Mouse (Mus musculus) monocyte, adult 5-6 weeks (primary cell): ENCODE results near the gene Creb3l1. TPM values are rescaled to one million over a fixed set of nuclear protein-coding genes. Genes with fewer than 3 reads are reported as not detected.
A peak's percentile ranks its signal among the peaks of the same experiment; 100 is the strongest.

Experiments used
- ATAC-seq: fragments of 153-309, 156-312 bp; replicated peaks from 2 replicates; pipeline ENCODE4 v1.8.0; 2017; ENCODE audit warnings: mild to moderate bottlenecking; ENCODE audit not compliant: low TSS enrichment, insufficient number of reproducible peaks, severe bottlenecking, poor library complexity, low FRiP score
- total RNA-seq: library from RNA; stranded (forward); fragments of 200-1000, 200-491, 200-594 nt; gene quantifications from 3 replicates; pipeline ENCODE4 v1.2.3, GENCODE M21; 2017

Creb3l1 gene
- total RNA-seq, 1 experiment from 2014 or later, result not detected

DNA sequence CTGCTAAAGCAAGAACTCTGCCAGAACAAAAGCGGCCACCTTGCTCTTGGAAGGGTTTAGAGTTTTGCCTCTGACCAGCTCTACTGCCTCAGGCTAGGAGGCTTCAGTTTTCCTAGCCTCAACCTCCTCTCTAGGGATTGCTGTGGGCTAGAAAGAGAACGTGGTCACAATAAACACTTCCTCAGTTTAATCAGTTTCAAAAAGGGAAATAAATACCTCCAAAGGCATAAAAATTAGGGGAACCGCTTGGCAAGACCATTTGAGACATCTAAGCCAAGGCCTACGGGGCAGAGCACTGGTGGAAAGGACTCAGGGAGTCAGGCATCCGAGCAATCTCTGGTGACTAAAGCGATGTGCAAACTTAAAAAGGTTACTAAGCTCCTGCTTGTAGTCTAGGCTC, 68.4 kb downstream of the Creb3l1 start:
- no peak for ATAC-seq

DNA sequence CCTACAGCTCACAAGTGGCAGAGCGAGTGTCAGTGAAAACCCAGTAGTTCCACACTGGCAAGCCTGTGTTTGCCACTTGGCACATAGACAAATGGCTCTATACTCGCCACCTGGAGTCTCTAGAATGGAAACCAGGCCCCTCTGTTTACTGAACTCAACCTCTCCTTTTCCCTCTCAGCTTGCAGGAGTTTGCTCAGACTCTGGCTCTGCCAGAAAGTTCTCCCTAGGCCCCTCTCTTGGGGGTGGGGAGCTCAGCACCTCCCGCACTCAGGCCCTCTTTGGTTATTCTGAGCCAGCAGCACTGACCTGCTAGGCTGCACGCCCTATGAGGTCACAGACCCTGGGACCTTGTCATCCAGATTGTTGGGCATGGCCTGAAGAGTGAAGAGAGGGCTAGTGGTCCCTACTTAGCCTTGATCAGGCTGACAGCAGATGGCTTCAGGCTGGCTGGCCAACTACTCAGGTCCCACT, 69.1 kb downstream of the Creb3l1 start:
- ATAC-seq, result no peak

DNA sequence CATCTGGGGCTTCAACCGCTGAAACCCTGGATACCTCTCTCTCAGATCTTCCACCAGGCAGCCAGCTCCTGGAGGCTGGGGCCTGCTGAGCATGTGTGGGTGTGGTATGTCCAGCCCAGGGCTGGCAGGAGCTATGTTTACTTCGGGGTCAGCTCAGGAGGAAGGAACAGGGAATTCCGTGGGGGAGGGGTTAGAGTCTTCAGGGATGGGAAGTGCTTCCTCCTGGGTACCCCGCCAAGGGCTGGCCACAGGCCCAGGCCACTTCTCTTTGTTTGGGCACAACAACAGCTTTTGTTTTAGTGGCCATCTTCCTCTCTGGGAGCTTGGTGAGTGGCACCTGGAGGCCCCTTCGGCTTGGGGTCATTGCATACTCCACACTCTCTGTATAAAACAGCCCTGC, 70.5 kb downstream of the Creb3l1 start:
- ATAC-seq, result no peak

- ATAC-seq, result peak; percentile 48
Observed at GRCm38 (mm10) chr2:91950275-91951085, 73.8 kb downstream of the Creb3l1 start.

DNA sequence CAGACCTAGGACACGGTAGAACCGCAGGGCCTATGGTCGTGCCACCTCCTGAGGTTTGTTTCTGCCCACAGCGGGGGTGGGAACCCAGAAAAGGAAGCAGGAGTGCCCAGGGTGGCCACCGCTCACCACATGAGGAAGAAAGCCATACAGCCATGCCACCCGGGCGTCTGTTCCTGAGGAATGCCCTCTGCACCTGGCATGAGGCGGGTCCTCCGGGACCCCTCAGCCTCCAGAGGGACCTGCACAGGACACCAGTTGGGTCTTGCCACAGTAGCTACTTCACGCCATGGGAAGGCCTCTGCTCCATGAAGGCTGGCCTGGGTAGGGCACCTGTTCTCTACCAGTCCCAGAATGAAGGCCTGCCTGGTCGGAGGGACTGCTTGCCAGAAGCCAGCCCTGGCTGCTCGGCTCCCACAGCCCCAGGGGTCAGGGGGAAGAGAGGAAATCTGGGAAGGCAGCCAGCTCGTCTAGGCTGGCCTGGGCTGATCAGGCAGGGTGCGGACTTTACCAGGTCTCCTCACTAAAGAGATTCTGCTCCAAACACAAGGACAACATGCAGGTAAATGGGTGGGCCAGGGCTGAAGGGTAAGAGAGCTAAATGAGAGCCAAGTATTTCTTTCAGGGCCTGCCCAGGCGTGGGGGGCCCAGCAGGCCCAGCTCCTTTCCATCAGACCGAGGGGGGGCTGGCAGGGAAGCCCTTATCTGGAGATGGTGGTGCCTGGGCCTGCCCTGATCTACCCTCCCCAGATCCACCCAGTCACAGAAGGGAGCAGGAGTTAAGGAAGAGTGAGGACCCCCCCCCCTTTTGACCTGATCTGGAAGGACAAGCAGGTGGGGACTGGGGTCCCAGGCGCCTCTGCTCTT, 74.7 kb downstream of the Creb3l1 start:
- ATAC-seq, result no peak

GRCm38 (mm10) chr2:91948792-91949241, 75.5 kb downstream of the Creb3l1 start:
- ATAC-seq, result no peak

- ATAC-seq, result peak; percentile 0; the same call in 1 of the 2 replicates
Observed at GRCm38 (mm10) chr2:91948151-91948509, 76.2 kb downstream of the Creb3l1 start.

- peak; percentile 75 for ATAC-seq
Observed at GRCm38 (mm10) chr2:91947397-91948150, 76.7 kb downstream of the Creb3l1 start.

GRCm38 (mm10) chr2:91946836-91947235, 77.5 kb downstream of the Creb3l1 start:
- no peak for ATAC-seq

GRCm38 (mm10) chr2:91945483-91945882, 78.8 kb downstream of the Creb3l1 start, which contains the start of gene Gm9821:
TSS of gene Gm9821 (plus strand) at chr2:91945703.
- ATAC-seq, result no peak

- ATAC-seq, result peak; percentile 55
Observed at GRCm38 (mm10) chr2:91944170-91944950, 79.9 kb downstream of the Creb3l1 start.

GRCm38 (mm10) chr2:91942356-91942755, 81.9 kb downstream of the Creb3l1 start:
- no peak for ATAC-seq

GRCm38 (mm10) chr2:91939303-91939935, 84.9 kb downstream of the Creb3l1 start:
- no peak for ATAC-seq

DNA sequence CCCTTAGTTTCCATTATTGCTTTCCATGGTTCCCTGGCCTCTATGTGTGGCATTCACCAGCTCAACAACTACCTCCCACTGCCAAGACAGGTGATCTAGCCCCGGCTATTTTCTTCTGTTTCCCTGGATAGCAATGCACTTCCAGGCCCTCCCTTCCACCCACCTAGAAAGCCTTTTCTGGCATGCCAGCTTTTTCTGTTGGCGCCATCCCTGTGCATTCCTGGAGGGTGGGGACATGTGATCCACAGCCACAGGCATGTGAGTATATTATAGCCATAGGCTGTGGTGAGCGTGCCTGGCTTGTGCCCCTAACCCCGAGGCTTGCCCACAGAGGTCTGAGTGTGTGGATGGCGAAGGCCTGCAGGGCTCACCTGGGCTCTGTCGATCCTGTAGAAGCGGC, 88.1 kb downstream of the Creb3l1 start:
- no peak for ATAC-seq

DNA sequence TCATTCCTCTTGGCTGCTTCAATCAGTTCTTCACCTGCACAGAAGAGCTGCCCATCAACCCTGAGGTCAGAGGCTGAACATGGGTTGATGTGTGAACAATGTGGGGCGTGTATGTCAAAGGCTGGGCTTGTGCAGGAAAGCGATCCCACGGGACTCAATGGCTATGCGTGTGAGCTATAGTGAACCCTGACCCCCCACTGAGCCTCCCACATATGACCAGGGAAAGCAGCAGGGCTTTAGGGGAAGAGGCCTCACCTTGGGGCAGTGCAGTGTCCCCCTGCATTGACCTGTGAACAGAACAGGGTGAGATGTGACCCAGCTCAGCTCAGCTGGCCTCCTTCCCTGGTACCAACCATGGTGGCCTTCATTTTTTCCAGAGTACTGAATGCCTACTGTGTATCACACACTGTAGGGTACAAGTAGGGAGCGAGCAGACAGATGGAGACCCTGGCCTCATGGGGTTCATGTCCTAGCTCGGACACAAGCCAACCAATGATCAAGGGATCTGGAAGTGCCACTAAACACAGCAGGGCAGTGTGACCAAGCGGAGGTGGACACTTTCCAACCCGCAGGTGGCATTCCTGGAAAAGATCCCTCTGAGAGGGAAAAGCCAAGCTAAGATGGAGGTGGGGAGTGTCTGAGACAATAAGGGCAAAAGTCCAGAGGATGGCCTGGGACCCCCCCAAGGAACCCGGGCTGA, 89.3 kb downstream of the Creb3l1 start:
- no peak for ATAC-seq

DNA sequence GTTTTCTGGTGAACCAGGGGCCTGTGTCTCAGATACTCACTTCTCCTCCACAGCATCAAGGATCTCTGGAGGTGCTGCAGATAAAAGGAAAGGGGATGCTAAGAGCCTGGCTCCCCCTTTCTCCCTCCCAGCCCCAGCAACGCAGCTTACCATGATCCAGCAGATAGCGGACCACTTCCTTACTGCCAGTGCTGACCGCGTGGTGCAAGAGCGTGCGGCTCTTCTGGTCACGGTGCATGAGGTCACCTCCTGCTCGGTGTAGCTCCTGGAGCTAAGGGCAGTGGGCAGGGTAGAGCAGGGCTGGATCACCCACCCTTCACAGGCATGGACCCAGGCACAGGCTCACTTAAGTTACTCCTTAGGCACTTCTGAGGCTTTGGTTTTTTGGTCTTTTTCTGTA, 90.3 kb downstream of the Creb3l1 start:
- no peak for ATAC-seq

GRCm38 (mm10) chr2:91933471-91933870, 90.8 kb downstream of the Creb3l1 start:
- ATAC-seq, result no peak
